Mouse (Mus musculus): Measurements from ENCODE around the gene Elk4. TPM values are rescaled to one million over a fixed set of nuclear protein-coding genes. Genes with fewer than 3 reads are reported as not detected.

Elk4 gene
- polyA plus RNA-seq (2012; rRNA removed): 14.3 and 14.6 TPM in 2 replicates

GRCm38 (mm10) chr1:132007282-132007815 lies at the start of gene Elk4:
Gene Elk4, plus strand, starts transcription at chr1:132007607.

GRCm38 (mm10) chr1:131962606-131963084 lies 44.8 kb upstream of the Elk4 start, which contains the start of gene Slc45a3:
Gene Slc45a3, plus strand, starts transcription at chr1:131962967.

GRCm38 (mm10) chr1:132067261-132068255 lies 60.2 kb downstream of the Elk4 start, which contains the start of gene Mfsd4a:
Gene Mfsd4a, minus strand, starts transcription at chr1:132068062.

Other genes starting within 250 kb of the Elk4 start
- gene Pm20d1, start 210.2 kb upstream of the Elk4 start, polyA plus RNA-seq (2012; rRNA removed): 0.13 and 0.15 TPM in 2 replicates
- 21.1 and 21.2 TPM in 2 replicates for gene Slc41a1, start 180.1 kb upstream of the Elk4 start, polyA plus RNA-seq (2012; rRNA removed)
- gene Rab29, start 140.4 kb upstream of the Elk4 start, polyA plus RNA-seq (2012; rRNA removed): 7.8 and 8.1 TPM in 2 replicates
- 48.2 and 48.4 TPM in 2 replicates for gene Nucks1, start 97.1 kb upstream of the Elk4 start, polyA plus RNA-seq (2012; rRNA removed)
- gene Slc45a3, start 44.6 kb upstream of the Elk4 start, polyA plus RNA-seq (2012; rRNA removed): 1.9 and 2.3 TPM in 2 replicates
- gene Mfsd4a, start 60.5 kb downstream of the Elk4 start, polyA plus RNA-seq (2012; rRNA removed): 4.3 and 5.2 TPM in 2 replicates
- 4.3 and 4.9 TPM in 2 replicates for gene Cdk18, start 132.1 kb downstream of the Elk4 start, polyA plus RNA-seq (2012; rRNA removed)
- gene Lemd1, start 183.8 kb downstream of the Elk4 start, polyA plus RNA-seq (2012; rRNA removed): 12.7 and 14.0 TPM in 2 replicates
- 10.7 and 11.1 TPM in 2 replicates for gene AC124108.1, start 183.8 kb downstream of the Elk4 start, polyA plus RNA-seq (2012; rRNA removed)
- gene Gm10188, start 222.2 kb downstream of the Elk4 start, polyA plus RNA-seq (2012; rRNA removed): not detected in 2 replicates

Data from central nervous system, embryonic 18 days (tissue).